Mouse (Mus musculus): ENCODE measurements around the gene 4931429L15Rik. TPM values are rescaled to one million over a fixed set of nuclear protein-coding genes. Genes with fewer than 3 reads are reported as not detected.

Gene 4931429L15Rik
- total RNA-seq, 2 experiments from 2014 or later = not detected

GRCm38 (mm10) chr9:46328572-46329249 lies 8.9 kb upstream of the 4931429L15Rik start:
- DNase-seq (ENCODE audit: low spot score in 2 of 2) = peak; percentile 58 to 72

GRCm38 (mm10) chr9:46327706-46328571 lies 8.2 kb upstream of the 4931429L15Rik start:
- DNase-seq (ENCODE audit: low spot score in 2 of 2) = no peak

GRCm38 (mm10) chr9:46326694-46327405 lies 7.1 kb upstream of the 4931429L15Rik start:
- DNase-seq (ENCODE audit: low spot score in 2 of 2) = no peak

GRCm38 (mm10) chr9:46320461-46320860 lies 675 bp upstream of the 4931429L15Rik start:
- DNase-seq (ENCODE audit: low spot score in 2 of 2) = no peak

GRCm38 (mm10) chr9:46317957-46318356 lies 1.8 kb downstream of the 4931429L15Rik start:
- DNase-seq (ENCODE audit: low spot score in 2 of 2) = no peak

GRCm38 (mm10) chr9:46316909-46317308 lies 2.9 kb downstream of the 4931429L15Rik start:
- DNase-seq (ENCODE audit: low spot score in 2 of 2) = no peak

- DNase-seq (ENCODE audit: low spot score in 2 of 2) = no peak
These were observed 3.4 kb downstream of the 4931429L15Rik start for GRCm38 (mm10) chr9:46316388-46316787.

GRCm38 (mm10) chr9:46315807-46316365 lies 3.9 kb downstream of the 4931429L15Rik start:
- peak; percentile 31 to 34 for DNase-seq (ENCODE audit: low spot score in 2 of 2)

GRCm38 (mm10) chr9:46314921-46315320 lies 4.9 kb downstream of the 4931429L15Rik start:
- DNase-seq (ENCODE audit: low spot score in 2 of 2) = no peak

- DNase-seq (ENCODE audit: low spot score in 2 of 2) = peak; percentile 57 to 64
These were observed 5.3 kb downstream of the 4931429L15Rik start for GRCm38 (mm10) chr9:46314507-46314906.

GRCm38 (mm10) chr9:46309121-46309520 lies 10.7 kb downstream of the 4931429L15Rik start:
- no peak for DNase-seq (ENCODE audit: low spot score in 2 of 2)

- DNase-seq (ENCODE audit: low spot score in 2 of 2) = peak; percentile 55 to 66
These were observed 17.6 kb downstream of the 4931429L15Rik start for GRCm38 (mm10) chr9:46302142-46302541.

GRCm38 (mm10) chr9:46298381-46298780 lies 21.4 kb downstream of the 4931429L15Rik start:
- no peak for DNase-seq (ENCODE audit: low spot score in 2 of 2)

- DNase-seq (ENCODE audit: low spot score in 2 of 2) = peak; percentile 93 to 95
These were observed 37.0 kb downstream of the 4931429L15Rik start, which contains the start of gene Bud13 for GRCm38 (mm10) chr9:46282631-46283436. Bud13 (plus strand) TSS chr9:46283008.

GRCm38 (mm10) chr9:46274494-46274893 lies 45.3 kb downstream of the 4931429L15Rik start:
- no peak for DNase-seq (ENCODE audit: low spot score in 2 of 2)

- peak; percentile 87 to 90 for DNase-seq (ENCODE audit: low spot score in 2 of 2)
These were observed 46.9 kb downstream of the 4931429L15Rik start, which contains the start of gene Zpr1 for GRCm38 (mm10) chr9:46272677-46273454. Zpr1 (plus strand) TSS chr9:46273064.

- no peak for DNase-seq (ENCODE audit: low spot score in 2 of 2)
These were observed 47.7 kb downstream of the 4931429L15Rik start for GRCm38 (mm10) chr9:46272070-46272469.

- no peak for DNase-seq (ENCODE audit: low spot score in 2 of 2)
These were observed 49.0 kb downstream of the 4931429L15Rik start for GRCm38 (mm10) chr9:46270782-46271181.

GRCm38 (mm10) chr9:46269125-46269524 lies 50.7 kb downstream of the 4931429L15Rik start:
- DNase-seq (ENCODE audit: low spot score in 2 of 2) = no peak
